8 mouse cellular contexts compared by ENCODE assay signal in genomic region chr11:103339414-103340119, GRCm38 (mm10). TPM values are rescaled to one million over a fixed set of nuclear protein-coding genes. Genes with fewer than 3 reads are reported as not detected.
A peak's percentile ranks its signal among the peaks of the same experiment; 100 is the strongest.
DNase-seq lines count a peak whose midpoint lies in the region; ATAC-seq and TF ChIP-seq lines count a peak whose summit lies in the region.

No protein-coding gene starts in this region.

- no peak overlapping the region for H3K4me3 ChIP-seq in lung, postnatal 0 days (ENCODE audit: low read depth, low read length)
- peak overlapping the region; percentile 11; the same call in 1 of the 2 replicates for H3K4me3 ChIP-seq in hindbrain, embryonic 14.5 days (replicated peaks; ENCODE audit: low read length)
- peak overlapping the region; percentile 11; the same call in 1 of the 2 replicates for H3K4me3 ChIP-seq in limb, embryonic 14.5 days (replicated peaks; ENCODE audit: low read length)
- peak overlapping the region; percentile 24 for H3K4me3 ChIP-seq in stomach, embryonic 15.5 days (replicated peaks)
- H3K4me3 ChIP-seq in thymus, adult 2 months (ENCODE audit: control insufficient read depth, insufficient read depth, low read length), result no peak overlapping the region

- no peak for TF ChIP-seq EP300 in lung, postnatal 0 days (IDR thresholded peaks at IDR 0.05)

- H3K4me1 ChIP-seq in lung, postnatal 0 days (ENCODE audit: insufficient read depth, low read depth, low read length), result no peaks in the 10 kb centered on the region
- H3K4me1 ChIP-seq in hindbrain, embryonic 14.5 days (replicated peaks; ENCODE audit: control insufficient read depth, insufficient read depth, low read length), result no peaks in the 10 kb centered on the region; the same call in 1 of the 2 replicates
- H3K4me1 ChIP-seq in limb, embryonic 14.5 days (ENCODE audit: control insufficient read depth, insufficient read depth, low read length), result peaks cover 4% of the 10 kb centered on the region; the same call in 1 of the 2 replicates
- peaks cover 27% of the 10 kb centered on the region for H3K4me1 ChIP-seq in stomach, embryonic 15.5 days
- H3K4me1 ChIP-seq in thymus, adult 2 months (replicated peaks; ENCODE audit: control insufficient read depth, insufficient read depth, low read length), result peaks cover 17% of the 10 kb centered on the region

- H3K9me3 ChIP-seq in lung, postnatal 0 days (ENCODE audit: low read length), result no peaks in the 10 kb centered on the region
- H3K9me3 ChIP-seq in hindbrain, embryonic 14.5 days (ENCODE audit: control insufficient read depth, low read length), result no peaks in the 10 kb centered on the region
- H3K9me3 ChIP-seq in limb, embryonic 14.5 days (ENCODE audit: control insufficient read depth, low read length), result no peaks in the 10 kb centered on the region
- no peaks in the 10 kb centered on the region for H3K9me3 ChIP-seq in stomach, embryonic 15.5 days

- ATAC-seq in lung, postnatal 0 days, result peak; percentile 40; the same call in 1 of the 2 replicates
- ATAC-seq in hindbrain, embryonic 14.5 days (ENCODE audit: low FRiP score), result no peak
- ATAC-seq in limb, embryonic 14.5 days (ENCODE audit: low FRiP score, low read depth), result no peak
- peak; percentile 65 for ATAC-seq in stomach, embryonic 15.5 days (ENCODE audit: insufficient read depth, low FRiP score, low read depth)

- H3K9ac ChIP-seq in lung, postnatal 0 days (replicated peaks; ENCODE audit: low read depth), result no peak overlapping the region
- H3K9ac ChIP-seq in hindbrain, embryonic 14.5 days, result 0 out of 2 replicates have a peak overlapping the region, but pooled peaks have one; percentile 16
- peak overlapping the region; percentile 34; the same call in 1 of the 2 replicates for H3K9ac ChIP-seq in limb, embryonic 14.5 days (ENCODE audit: low read depth, low read length, severe bottlenecking)
- no peak overlapping the region for H3K9ac ChIP-seq in stomach, embryonic 15.5 days

- H3K27ac ChIP-seq in lung, postnatal 0 days (ENCODE audit: low read length), result no peak overlapping the region
- H3K27ac ChIP-seq in hindbrain, embryonic 14.5 days, result no peak overlapping the region
- no peak overlapping the region for H3K27ac ChIP-seq in limb, embryonic 14.5 days (replicated peaks; ENCODE audit: low read depth, low read length)
- H3K27ac ChIP-seq in stomach, embryonic 15.5 days, result peak overlapping the region; percentile 89
- no peak overlapping the region for H3K27ac ChIP-seq in thymus, adult 2 months (ENCODE audit: control insufficient read depth, insufficient read depth, low read length)

- DNase-seq in lung, postnatal 0 days (ENCODE audit: low spot score), result no peak
- DNase-seq in lung, adult 18-20 months, result no peak
- no peak for DNase-seq in hindbrain, embryonic 14.5 days (ENCODE audit: low spot score)
- no peak for DNase-seq in limb, embryonic 14.5 days (ENCODE audit: low spot score)
- DNase-seq in spleen, adult 18-20 months, result no peak
- DNase-seq in layer of hippocampus, postnatal 25 days (ENCODE audit: extremely low spot score in 1 of 2, low spot score in 1 of 2), result no peak
- no peak for DNase-seq in thymus, adult 2 months

- no peak for TF ChIP-seq POLR2A in limb, embryonic 14.5 days (IDR thresholded peaks at IDR 0.05; ENCODE audit: borderline replicate concordance, extremely low read depth, insufficient read depth, insufficient read length)
- no peak for TF ChIP-seq POLR2A in thymus, adult 2 months (IDR thresholded peaks at IDR 0.05; ENCODE audit: control insufficient read depth, extremely low read depth, insufficient read depth, low read length, poor library complexity)

- 0 out of 2 replicates have a peak overlapping the region, but pooled peaks have one; percentile 19 for H3K4me2 ChIP-seq in lung, postnatal 0 days (replicated peaks; ENCODE audit: low read depth, low read length)
- peak overlapping the region; percentile 41 for H3K4me2 ChIP-seq in hindbrain, embryonic 14.5 days (replicated peaks)
- peak overlapping the region; percentile 40 for H3K4me2 ChIP-seq in limb, embryonic 14.5 days (replicated peaks; ENCODE audit: low read depth, low read length, severe bottlenecking)
- peak overlapping the region; percentile 57 for H3K4me2 ChIP-seq in stomach, embryonic 15.5 days

- no peak for TF ChIP-seq CTCF in lung, postnatal 0 days (IDR thresholded peaks at IDR 0.05)
- TF ChIP-seq CTCF in thymus, adult 2 months (IDR thresholded peaks at IDR 0.05; ENCODE audit: borderline replicate concordance, control insufficient read depth, extremely low read depth, insufficient read depth, low read length, poor library complexity), result no peak

- 48% methylated on average over 14 of the region's 19 CpGs for WGBS in lung, postnatal 0 days
- WGBS in hindbrain, embryonic 14.5 days, result 45% methylated on average over 17 of the region's 19 CpGs
- WGBS in limb, embryonic 14.5 days, result 54% methylated on average over 15 of the region's 19 CpGs
- WGBS in stomach, embryonic 15.5 days, result 33% methylated on average over 16 of the region's 19 CpGs
- 96% methylated on average over 19 of the region's 19 CpGs for whole genome bisulfite sequencing in thymus, adult 2 months

- no peaks in the 10 kb centered on the region for H3K27me3 ChIP-seq in lung, postnatal 0 days (replicated peaks; ENCODE audit: insufficient read depth, low read length)
- H3K27me3 ChIP-seq in hindbrain, embryonic 14.5 days (ENCODE audit: control insufficient read depth, insufficient read depth, low read length), result no peaks in the 10 kb centered on the region
- H3K27me3 ChIP-seq in limb, embryonic 14.5 days (ENCODE audit: control insufficient read depth, insufficient read depth, low read length), result peaks cover 2% of the 10 kb centered on the region
- no peaks in the 10 kb centered on the region for H3K27me3 ChIP-seq in stomach, embryonic 15.5 days (replicated peaks)
- no peaks in the 10 kb centered on the region for H3K27me3 ChIP-seq in thymus, adult 2 months (ENCODE audit: control insufficient read depth, insufficient read depth, low read length)

- H3K36me3 ChIP-seq in lung, postnatal 0 days (ENCODE audit: insufficient read depth, low read length), result no peaks in the 10 kb centered on the region
- H3K36me3 ChIP-seq in hindbrain, embryonic 14.5 days (replicated peaks; ENCODE audit: control insufficient read depth, insufficient read depth), result no peaks in the 10 kb centered on the region
- no peaks in the 10 kb centered on the region for H3K36me3 ChIP-seq in limb, embryonic 14.5 days (ENCODE audit: control insufficient read depth, insufficient read depth, low read length)
- H3K36me3 ChIP-seq in stomach, embryonic 15.5 days, result no peaks in the 10 kb centered on the region
- H3K36me3 ChIP-seq in thymus, adult 2 months (ENCODE audit: control insufficient read depth, insufficient read depth, low read length), result peaks cover 25% of the 10 kb centered on the region

RNA-seq across cellular contexts. Expression of gene Arhgap27, which starts 23.9 kb away (rescaled TPM):
- 18.5 and 20.0 TPM in 2 replicates for polyA plus RNA-seq in lung, postnatal 0 days (2015; fragmentation: Nextera tagmentation; extraction: Ambion mirVana)
- polyA plus RNA-seq in hindbrain, embryonic 14.5 days (2014; fragmentation: Nextera tagmentation; extraction: Ambion mirVana), result 3.9 and 5.4 TPM in 2 replicates
- 14.1 and 16.7 TPM in 2 replicates for polyA plus RNA-seq in limb, embryonic 14.5 days (2012; rRNA removed)
- polyA plus RNA-seq in limb, embryonic 14.5 days (2014; fragmentation: Nextera tagmentation; extraction: Ambion mirVana), result 8.4 and 9.4 TPM in 2 replicates
- 21.2 and 21.5 TPM in 2 replicates for polyA plus RNA-seq in stomach, embryonic 15.5 days (2015; fragmentation: Nextera tagmentation; extraction: Ambion mirVana)
- 1 to 10 TPM; 8.6 to 9.3 TPM for total RNA-seq in layer of hippocampus, postnatal 25 days (2021)
- 124 and 125 TPM in 2 replicates for polyA plus RNA-seq in thymus, adult 2 months (2012; rRNA removed)

Comparison
In these comparisons a context has a peak if more than half of its experiments do, and no peak if none do; other contexts are left out.
1. ATAC-seq: peak in lung, postnatal 0 days (single experiment) and stomach, embryonic 15.5 days (single experiment); none in hindbrain, embryonic 14.5 days (single experiment) and limb, embryonic 14.5 days (single experiment).
2. H3K4me3 ChIP-seq: peak in hindbrain, embryonic 14.5 days (single experiment), limb, embryonic 14.5 days (single experiment) and stomach, embryonic 15.5 days (single experiment); none in lung, postnatal 0 days (single experiment) and thymus, adult 2 months (single experiment).
3. H3K9ac ChIP-seq: peak in hindbrain, embryonic 14.5 days (single experiment) and limb, embryonic 14.5 days (single experiment); none in lung, postnatal 0 days (single experiment) and stomach, embryonic 15.5 days (single experiment).
4. Peak in every context shown above with its lines, with median percentiles within 50 percentile points of each other: H3K4me2 ChIP-seq.